Mouse (Mus musculus): ENCODE measurements around the gene Hbs1l.
"Not testable (repeated sequence)": the region's sequence is repeated elsewhere in the genome, so short reads cannot be mapped to it uniquely, and the experiment has no call there.

Gene Hbs1l

GRCm38 (mm10) chr10:21359086-21359485 is 63.3 kb downstream of the Hbs1l start:
- no peak for DNase-seq (ENCODE audit: low spot score)

GRCm38 (mm10) chr10:21361871-21362270 is 66.1 kb downstream of the Hbs1l start:
- DNase-seq (ENCODE audit: low spot score) = no peak

- no peak for DNase-seq (ENCODE audit: low spot score)
Measured at GRCm38 (mm10) chr10:21363297-21363696, 67.5 kb downstream of the Hbs1l start.

- DNase-seq (ENCODE audit: low spot score) = no peak
Measured at GRCm38 (mm10) chr10:21364946-21365345, 69.2 kb downstream of the Hbs1l start.

GRCm38 (mm10) chr10:21365897-21366296 is 70.1 kb downstream of the Hbs1l start:
- DNase-seq (ENCODE audit: low spot score) = no peak

GRCm38 (mm10) chr10:21366471-21366870 is 70.7 kb downstream of the Hbs1l start:
- DNase-seq (ENCODE audit: low spot score) = no peak

GRCm38 (mm10) chr10:21367481-21367880 is 71.7 kb downstream of the Hbs1l start:
- DNase-seq (ENCODE audit: low spot score) = no peak

GRCm38 (mm10) chr10:21369586-21369985 is 73.8 kb downstream of the Hbs1l start:
- DNase-seq (ENCODE audit: low spot score) = no peak

GRCm38 (mm10) chr10:21372271-21372670 is 76.5 kb downstream of the Hbs1l start:
- no peak for DNase-seq (ENCODE audit: low spot score)

GRCm38 (mm10) chr10:21376682-21377473 is 81.1 kb downstream of the Hbs1l start, which contains the start of gene Aldh8a1:
Gene Aldh8a1, plus strand, starts transcription at chr10:21377291.
- DNase-seq (ENCODE audit: low spot score) = no peak

GRCm38 (mm10) chr10:21378196-21378944 is 82.6 kb downstream of the Hbs1l start:
- peak; percentile 31 for DNase-seq (ENCODE audit: low spot score)

GRCm38 (mm10) chr10:21382914-21383313 is 87.1 kb downstream of the Hbs1l start:
- DNase-seq (ENCODE audit: low spot score) = peak; percentile 89

GRCm38 (mm10) chr10:21385111-21385663 is 89.4 kb downstream of the Hbs1l start:
- DNase-seq (ENCODE audit: low spot score) = no peak

- no peak for DNase-seq (ENCODE audit: low spot score)
Measured at GRCm38 (mm10) chr10:21389075-21389474, 93.3 kb downstream of the Hbs1l start.

- no peak for DNase-seq (ENCODE audit: low spot score)
Measured at GRCm38 (mm10) chr10:21390440-21390839, 94.7 kb downstream of the Hbs1l start.

- no peak for DNase-seq (ENCODE audit: low spot score)
Measured at GRCm38 (mm10) chr10:21391286-21391685, 95.5 kb downstream of the Hbs1l start.

- DNase-seq (ENCODE audit: low spot score) = no peak
Measured at GRCm38 (mm10) chr10:21393390-21393789, 97.6 kb downstream of the Hbs1l start.

- DNase-seq (ENCODE audit: low spot score) = no peak
Measured at GRCm38 (mm10) chr10:21395426-21396139, 99.8 kb downstream of the Hbs1l start.

- not testable (repeated sequence) for DNase-seq (ENCODE audit: low spot score)
Measured at GRCm38 (mm10) chr10:21398873-21399425, 103.2 kb downstream of the Hbs1l start.

- no peak for DNase-seq (ENCODE audit: low spot score)
Measured at GRCm38 (mm10) chr10:21399622-21400021, 103.8 kb downstream of the Hbs1l start.

- no peak for DNase-seq (ENCODE audit: low spot score)
Measured at GRCm38 (mm10) chr10:21400031-21400430, 104.3 kb downstream of the Hbs1l start.

- peak; percentile 17 for DNase-seq (ENCODE audit: low spot score)
Measured at GRCm38 (mm10) chr10:21400453-21400852, 104.7 kb downstream of the Hbs1l start.

All from retina, embryonic 14.5 days (tissue).